Mouse (Mus musculus) erythroblast, embryonic 14.5 days (primary cell): Measurements from ENCODE around the gene Kcna6.

Source experiments
- GATA1 ChIP-seq: IDR thresholded peaks from 2 replicates; pipeline ENCODE4 v1.6.1; 2012; ENCODE audit warnings: low read length, inconsistent platforms, mixed read lengths
- TAL1 ChIP-seq: IDR thresholded peaks from 3 replicates; pipeline ENCODE4 v1.6.1; 2012; ENCODE audit warnings: low read length, inconsistent platforms, mixed read lengths

- TF ChIP-seq GATA1 (no peak), TAL1 (no peak)
These were observed 61.5 kb downstream of the Kcna6 start for GRCm38 (mm10) chr6:126678961-126679360.
